In the genomic region with DNA sequence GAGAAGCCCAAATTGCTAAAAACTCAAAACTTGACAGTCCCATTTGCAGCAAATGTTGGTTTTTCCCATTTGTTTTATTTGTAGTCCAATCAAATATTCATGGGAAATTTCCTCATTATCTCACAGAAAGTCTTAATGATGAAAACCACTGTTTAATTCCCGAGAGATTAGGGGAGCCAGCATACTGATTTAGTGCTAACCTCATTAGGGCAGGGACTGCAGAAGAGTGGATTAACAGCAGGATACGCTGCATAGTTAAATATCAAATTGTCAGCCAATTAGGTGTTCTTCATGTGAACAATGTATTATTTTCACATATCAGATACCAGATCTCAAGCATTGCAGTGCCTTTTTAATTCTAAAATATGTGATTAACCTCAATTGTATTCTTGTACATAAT, we compare ENCODE assay signal across 20 mouse cellular contexts.
DNase-seq lines count a peak whose midpoint lies in the region; ATAC-seq and TF ChIP-seq lines count a peak whose summit lies in the region.
"Had no signal": no experiment of that assay in that cellular context is flagged by ENCODE, and none has a peak within 500 bp of the region (broad histone marks: within the 10 kb centered on the region; RNA-seq: fewer than 3 reads in every experiment).

No protein-coding gene starts in this region.

- H3K27ac ChIP-seq in forebrain, embryonic 13.5 days, result no peak overlapping the region
- no peak overlapping the region for H3K27ac ChIP-seq in forebrain, postnatal 0 days (ENCODE audit: low read depth, low read length)
- H3K27ac ChIP-seq in midbrain, embryonic 12.5 days (replicated peaks), result no peak overlapping the region
- H3K27ac ChIP-seq in midbrain, embryonic 10.5 days (replicated peaks), result no peak overlapping the region
- H3K27ac ChIP-seq in stomach, postnatal 0 days (replicated peaks), result no peak overlapping the region
- H3K27ac ChIP-seq: embryonic facial prominence, embryonic 13.5 days; heart, adult 2 months; heart, embryonic 15.5 days had no signal

- no peaks in the 10 kb centered on the region for H3K36me3 ChIP-seq in forebrain, embryonic 13.5 days (ENCODE audit: poor library complexity, severe bottlenecking)
- no peaks in the 10 kb centered on the region for H3K36me3 ChIP-seq in forebrain, postnatal 0 days (ENCODE audit: insufficient read depth)
- H3K36me3 ChIP-seq in midbrain, embryonic 12.5 days, result no peaks in the 10 kb centered on the region
- H3K36me3 ChIP-seq in midbrain, embryonic 10.5 days, result no peaks in the 10 kb centered on the region
- no peaks in the 10 kb centered on the region for H3K36me3 ChIP-seq in stomach, postnatal 0 days (ENCODE audit: control insufficient read depth, insufficient read depth, low read length)
- H3K36me3 ChIP-seq: embryonic facial prominence, embryonic 13.5 days; heart, embryonic 15.5 days had no signal

- WGBS in forebrain, embryonic 13.5 days, result 16% methylated on average over 2 of the region's 2 CpGs
- WGBS in forebrain, postnatal 0 days, result 24% methylated on average over 2 of the region's 2 CpGs
- 57% methylated on average over 2 of the region's 2 CpGs for WGBS in midbrain, embryonic 12.5 days
- 72% methylated on average over 2 of the region's 2 CpGs for WGBS in midbrain, embryonic 10.5 days
- 84% methylated on average over 2 of the region's 2 CpGs for WGBS in stomach, postnatal 0 days

- no peak overlapping the region for H3K9ac ChIP-seq in forebrain, embryonic 13.5 days
- H3K9ac ChIP-seq in forebrain, postnatal 0 days, result no peak overlapping the region
- no peak overlapping the region for H3K9ac ChIP-seq in midbrain, embryonic 12.5 days (replicated peaks)
- no peak overlapping the region for H3K9ac ChIP-seq in stomach, postnatal 0 days (ENCODE audit: low read length)
- H3K9ac ChIP-seq: embryonic facial prominence, embryonic 13.5 days; heart, embryonic 15.5 days had no signal

- H3K4me2 ChIP-seq in forebrain, embryonic 13.5 days, result no peak overlapping the region
- no peak overlapping the region for H3K4me2 ChIP-seq in forebrain, postnatal 0 days (ENCODE audit: low read depth)
- no peak overlapping the region for H3K4me2 ChIP-seq in midbrain, embryonic 12.5 days (replicated peaks)
- no peak overlapping the region for H3K4me2 ChIP-seq in stomach, postnatal 0 days (replicated peaks; ENCODE audit: low read depth)
- H3K4me2 ChIP-seq: embryonic facial prominence, embryonic 13.5 days; heart, embryonic 11.5 days; heart, embryonic 15.5 days had no signal

- DNase-seq in forebrain, postnatal 0 days, result no peak
- DNase-seq in midbrain, embryonic 10.5 days (ENCODE audit: low spot score), result no peak
- peak; percentile 24 for DNase-seq in Muller cell, postnatal 12 days (ENCODE audit: inconsistent ontology term)
- DNase-seq in brain, embryonic 14.5 days (ENCODE audit: low read depth), result peak; percentile 70
- DNase-seq in stomach, postnatal 0 days (ENCODE audit: low spot score), result no peak
- DNase-seq: adrenal gland, adult 8-10 months; adrenal gland, postnatal 36 days; cerebellum, adult 11 months; cerebellum, adult 8-10 months; cerebellum, postnatal 14 days; gastrocnemius, postnatal 14 days; heart, adult 2 months; heart, postnatal 14 days; kidney, adult 11 months had no signal

- no peaks in the 10 kb centered on the region for H3K27me3 ChIP-seq in forebrain, embryonic 13.5 days
- H3K27me3 ChIP-seq in forebrain, postnatal 0 days (ENCODE audit: insufficient read depth, low read length), result no peaks in the 10 kb centered on the region
- H3K27me3 ChIP-seq in midbrain, embryonic 12.5 days, result no peaks in the 10 kb centered on the region
- H3K27me3 ChIP-seq in midbrain, embryonic 10.5 days (ENCODE audit: low read depth, poor library complexity, severe bottlenecking), result no peaks in the 10 kb centered on the region
- H3K27me3 ChIP-seq in stomach, postnatal 0 days (ENCODE audit: control insufficient read depth, insufficient read depth, low read length), result no peaks in the 10 kb centered on the region
- H3K27me3 ChIP-seq: embryonic facial prominence, embryonic 13.5 days; heart, embryonic 15.5 days had no signal

- no peak overlapping the region for H3K4me3 ChIP-seq in forebrain, embryonic 13.5 days
- no peak overlapping the region for H3K4me3 ChIP-seq in forebrain, postnatal 0 days (ENCODE audit: low read depth, low read length)
- H3K4me3 ChIP-seq in midbrain, embryonic 12.5 days, result no peak overlapping the region
- no peak overlapping the region for H3K4me3 ChIP-seq in midbrain, embryonic 10.5 days
- H3K4me3 ChIP-seq in stomach, postnatal 0 days (ENCODE audit: low read depth, low read length), result no peak overlapping the region
- H3K4me3 ChIP-seq: embryonic facial prominence, embryonic 13.5 days; heart, adult 2 months; heart, embryonic 15.5 days had no signal

- TF ChIP-seq EP300 in stomach, postnatal 0 days (optimal IDR thresholded peaks at IDR 0.05), result no peak

- no peaks in the 10 kb centered on the region for H3K4me1 ChIP-seq in forebrain, embryonic 13.5 days
- no peaks in the 10 kb centered on the region for H3K4me1 ChIP-seq in forebrain, postnatal 0 days (ENCODE audit: insufficient read depth)
- H3K4me1 ChIP-seq in midbrain, embryonic 12.5 days, result no peaks in the 10 kb centered on the region
- H3K4me1 ChIP-seq in midbrain, embryonic 10.5 days, result no peaks in the 10 kb centered on the region
- H3K4me1 ChIP-seq in stomach, postnatal 0 days (replicated peaks; ENCODE audit: control insufficient read depth, insufficient read depth), result no peaks in the 10 kb centered on the region
- H3K4me1 ChIP-seq: embryonic facial prominence, embryonic 13.5 days; heart, embryonic 15.5 days had no signal

- H3K9me3 ChIP-seq in forebrain, embryonic 13.5 days (replicated peaks), result no peaks in the 10 kb centered on the region
- H3K9me3 ChIP-seq in forebrain, postnatal 0 days (ENCODE audit: low read length), result no peaks in the 10 kb centered on the region
- H3K9me3 ChIP-seq in midbrain, embryonic 12.5 days, result no peaks in the 10 kb centered on the region
- H3K9me3 ChIP-seq in midbrain, embryonic 10.5 days (replicated peaks), result no peaks in the 10 kb centered on the region
- no peaks in the 10 kb centered on the region for H3K9me3 ChIP-seq in stomach, postnatal 0 days (ENCODE audit: control insufficient read depth, low read length)
- H3K9me3 ChIP-seq: embryonic facial prominence, embryonic 13.5 days; heart, embryonic 15.5 days had no signal

- no peak for TF ChIP-seq POLR2A in brain, embryonic 14.5 days (IDR thresholded peaks at IDR 0.05; ENCODE audit: borderline replicate concordance, extremely low read depth, insufficient read depth, insufficient read length, poor library complexity, severe bottlenecking)

- no peak for TF ChIP-seq CTCF in forebrain, postnatal 0 days (IDR thresholded peaks at IDR 0.05; ENCODE audit: low read depth)
- no peak for TF ChIP-seq CTCF in brain, embryonic 14.5 days (IDR thresholded peaks at IDR 0.05; ENCODE audit: borderline replicate concordance, extremely low read depth, insufficient read depth, insufficient read length)
- TF ChIP-seq CTCF in stomach, postnatal 0 days (IDR thresholded peaks at IDR 0.05; ENCODE audit: low read depth), result no peak

- ATAC-seq in forebrain, embryonic 13.5 days, result peak; percentile 38; the same call in 1 of the 2 replicates
- no peak for ATAC-seq in forebrain, postnatal 0 days
- ATAC-seq in midbrain, embryonic 12.5 days (ENCODE audit: low FRiP score, low read depth), result peak; percentile 34; the same call in 1 of the 2 replicates
- no peak for ATAC-seq in stomach, postnatal 0 days (ENCODE audit: low FRiP score, low TSS enrichment)
- ATAC-seq: hindbrain, embryonic 16.5 days had no signal

Comparison
In these comparisons a context has a peak if more than half of its experiments do, and no peak if none do; other contexts are left out.
1. ATAC-seq: peak in forebrain, embryonic 13.5 days (single experiment) and midbrain, embryonic 12.5 days (single experiment); none in forebrain, postnatal 0 days (single experiment) and stomach, postnatal 0 days (single experiment).
2. DNase-seq: peak in Muller cell, postnatal 12 days (single experiment) and brain, embryonic 14.5 days (single experiment); none in forebrain, postnatal 0 days (single experiment), midbrain, embryonic 10.5 days (single experiment) and stomach, postnatal 0 days (single experiment).